Mouse (Mus musculus): ENCODE measurements around the gene Ifnz.
A peak's percentile ranks its signal among the peaks of the same experiment; 100 is the strongest.
"Not testable (repeated sequence)": the region's sequence is repeated elsewhere in the genome, so short reads cannot be mapped to it uniquely, and the experiment has no call there.

Ifnz gene

DNA sequence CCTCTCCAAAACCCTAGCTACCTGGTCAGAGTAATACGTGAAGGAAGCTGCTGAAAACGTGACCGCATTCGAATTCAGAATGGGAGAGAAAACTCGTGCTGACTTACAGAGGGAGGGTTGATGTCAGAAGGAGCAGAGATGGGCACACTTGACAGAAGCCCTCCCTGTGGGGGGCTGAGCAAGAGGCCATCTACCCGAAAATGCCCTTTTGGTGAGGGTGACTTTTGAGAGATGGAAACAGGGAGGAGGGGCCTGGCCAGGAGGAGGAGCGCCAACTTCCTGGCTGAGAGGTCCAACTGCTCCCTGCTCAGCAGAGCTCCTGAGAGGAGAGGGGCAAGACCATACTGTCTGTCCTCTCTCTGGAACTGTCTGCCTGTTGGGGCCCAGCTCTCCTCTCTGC is at the start of gene Ifnz:
Gene Ifnz, plus strand, starts transcription at position 301 of the 400 bp plus-strand sequence.
- DNase-seq (ENCODE audit: low spot score in 2 of 2), result not testable (repeated sequence)

DNA sequence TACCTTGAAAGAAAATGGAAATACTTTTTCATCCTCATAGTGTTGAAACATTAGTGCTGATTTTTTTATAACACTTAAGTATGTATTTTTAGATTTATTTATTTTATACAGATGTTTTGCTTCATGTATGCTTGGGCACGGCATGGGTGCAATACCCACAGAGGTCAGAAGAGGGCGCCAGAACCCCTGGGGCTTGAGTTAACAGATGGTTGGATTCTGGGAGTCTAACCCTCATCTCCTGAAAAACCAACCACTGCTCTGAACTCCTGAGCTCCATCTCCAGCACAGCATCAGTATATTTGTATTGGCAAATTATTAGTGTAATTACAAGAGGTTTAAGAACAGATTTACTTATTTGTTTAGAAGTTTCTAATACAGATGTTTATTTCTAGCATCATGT is 43.5 kb upstream of the Ifnz start:
- peak in 1 of 2 experiments; percentile 48 for DNase-seq (ENCODE audit: low spot score in 2 of 2)

DNA sequence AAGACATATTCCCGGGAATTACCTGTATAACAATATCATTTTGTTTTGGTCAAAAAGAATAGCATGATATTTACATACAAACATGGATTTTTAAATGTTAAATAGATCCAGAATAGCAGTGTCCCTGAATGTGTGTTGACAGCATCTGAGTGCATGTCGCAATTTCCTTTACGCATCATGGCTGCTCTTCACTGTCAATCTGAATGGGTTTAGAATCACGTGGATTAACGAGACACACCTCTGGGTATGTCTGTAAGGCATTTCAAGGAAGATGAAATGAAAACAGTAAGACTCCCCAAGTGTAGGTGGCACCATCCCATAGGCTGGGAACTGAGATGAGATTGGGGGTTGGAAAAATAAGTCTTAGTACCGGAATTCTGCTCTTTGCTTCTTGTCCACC is 42.9 kb upstream of the Ifnz start:
- no peak for DNase-seq (ENCODE audit: low spot score in 2 of 2)

DNA sequence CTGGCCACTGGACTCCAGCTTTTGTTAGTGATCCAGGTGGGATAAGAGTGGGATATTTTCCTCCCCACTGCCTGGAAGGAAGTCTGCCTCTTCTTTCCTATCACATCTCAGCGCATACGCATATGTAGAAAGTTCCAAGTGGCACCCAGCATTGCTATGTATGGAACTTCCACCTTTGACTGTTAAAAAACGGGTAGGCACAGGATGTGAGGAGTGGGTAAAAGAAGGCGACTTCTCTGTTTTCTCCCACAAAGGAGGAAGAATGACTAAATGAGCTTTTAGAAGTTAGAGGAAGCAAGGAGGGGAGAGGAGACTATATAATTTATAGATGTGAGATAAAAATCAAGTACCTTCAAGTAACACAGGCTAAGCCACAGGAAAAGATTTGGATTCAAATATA is 40.5 kb upstream of the Ifnz start:
- no peak for DNase-seq (ENCODE audit: low spot score in 2 of 2)

DNA sequence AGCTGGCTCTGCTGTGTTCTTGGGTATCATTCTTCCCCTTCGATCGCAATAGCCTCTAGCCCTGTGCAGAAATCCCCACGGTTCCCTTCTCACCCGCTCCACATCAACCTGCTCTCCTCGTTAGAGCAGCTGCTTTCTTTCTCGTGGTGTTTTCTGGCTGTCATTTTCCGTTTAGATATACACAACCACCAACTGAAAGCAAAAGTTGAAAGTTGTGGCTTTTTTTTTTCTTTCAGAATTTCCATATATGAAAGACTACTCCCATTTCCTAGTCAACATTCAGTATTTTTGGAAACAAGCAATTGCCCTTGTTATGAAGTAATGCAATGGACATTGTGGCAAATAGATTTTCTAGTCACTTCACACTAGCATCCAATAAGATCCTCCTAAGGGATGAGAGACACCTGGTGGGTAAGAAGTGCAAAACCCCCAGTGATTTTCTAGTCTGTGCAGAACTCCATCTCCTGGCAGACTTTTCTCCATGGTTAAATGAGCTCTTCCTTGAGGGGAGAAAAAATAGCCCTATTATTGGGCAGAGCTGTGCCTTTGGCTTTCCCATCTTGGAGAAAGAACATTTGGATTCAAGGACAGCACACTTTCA is 39.1 kb upstream of the Ifnz start:
- DNase-seq (ENCODE audit: low spot score in 2 of 2), result no peak

DNA sequence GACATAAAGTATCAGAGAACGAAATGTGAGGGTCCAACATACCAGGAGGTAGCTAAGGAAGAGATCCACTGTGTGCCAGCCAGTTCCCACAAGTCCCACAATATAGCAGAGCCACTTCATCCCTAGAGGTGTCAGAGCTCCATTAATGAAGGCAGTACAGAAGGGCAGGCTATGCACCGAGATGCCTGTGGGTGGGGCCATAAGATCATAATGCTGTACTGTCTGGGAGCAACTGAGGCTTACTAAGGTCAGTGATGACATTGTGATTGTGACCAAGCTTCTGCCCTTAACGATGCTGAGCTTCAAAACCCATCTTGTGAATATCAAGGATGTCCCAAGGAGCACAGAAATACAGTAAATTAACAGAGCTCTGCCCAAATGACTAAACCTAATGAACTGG is 37.7 kb upstream of the Ifnz start:
- DNase-seq (ENCODE audit: low spot score in 2 of 2), result no peak

DNA sequence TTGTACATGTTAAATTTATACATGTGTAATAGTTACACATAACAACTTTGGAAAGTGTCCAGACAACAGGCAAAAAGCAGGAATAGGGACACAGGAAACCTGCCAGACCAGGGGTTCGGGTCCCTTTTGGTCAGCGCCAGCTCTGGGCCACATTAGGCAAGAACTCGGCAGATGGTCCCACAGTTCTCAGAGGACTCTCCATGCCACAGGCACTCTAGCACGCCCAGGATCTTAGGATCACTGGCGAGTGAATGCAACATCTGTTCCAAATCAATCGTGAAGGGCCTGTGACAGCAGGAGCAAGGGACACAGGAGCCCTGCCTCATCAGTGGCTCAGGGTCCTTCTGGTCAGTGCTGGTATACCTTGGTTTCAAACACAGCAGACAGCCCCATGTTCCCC is 32.0 kb upstream of the Ifnz start:
- no peak for DNase-seq (ENCODE audit: low spot score in 2 of 2)

DNA sequence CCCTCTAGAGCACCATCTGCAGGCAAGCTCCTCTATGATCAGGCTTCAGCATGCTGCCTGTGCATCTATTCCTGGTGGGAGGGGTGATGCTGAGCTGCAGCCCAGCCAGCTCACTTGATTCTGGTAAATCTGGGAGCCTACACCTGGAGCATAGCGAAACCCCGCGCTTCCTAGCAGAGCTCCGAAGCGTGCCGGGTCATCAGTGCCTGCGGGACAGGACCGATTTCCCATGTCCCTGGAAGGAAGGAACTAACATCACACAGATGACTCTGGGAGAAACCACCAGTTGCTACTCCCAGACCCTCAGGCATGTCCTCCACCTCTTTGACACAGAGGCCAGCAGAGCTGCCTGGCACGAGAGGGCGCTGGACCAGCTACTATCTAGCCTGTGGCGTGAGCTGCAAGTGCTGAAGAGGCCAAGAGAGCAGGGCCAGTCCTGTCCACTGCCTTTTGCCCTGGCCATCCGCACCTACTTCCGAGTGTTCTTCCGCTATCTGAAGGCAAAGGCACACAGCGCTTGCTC is 27.1 kb upstream of the Ifnz start, which contains the start of gene Gm13271:
Gene Gm13271, plus strand, starts transcription at position 51 of the 523 bp plus-strand sequence.
- peak; percentile 72 to 82 for DNase-seq (ENCODE audit: low spot score in 2 of 2)

DNA sequence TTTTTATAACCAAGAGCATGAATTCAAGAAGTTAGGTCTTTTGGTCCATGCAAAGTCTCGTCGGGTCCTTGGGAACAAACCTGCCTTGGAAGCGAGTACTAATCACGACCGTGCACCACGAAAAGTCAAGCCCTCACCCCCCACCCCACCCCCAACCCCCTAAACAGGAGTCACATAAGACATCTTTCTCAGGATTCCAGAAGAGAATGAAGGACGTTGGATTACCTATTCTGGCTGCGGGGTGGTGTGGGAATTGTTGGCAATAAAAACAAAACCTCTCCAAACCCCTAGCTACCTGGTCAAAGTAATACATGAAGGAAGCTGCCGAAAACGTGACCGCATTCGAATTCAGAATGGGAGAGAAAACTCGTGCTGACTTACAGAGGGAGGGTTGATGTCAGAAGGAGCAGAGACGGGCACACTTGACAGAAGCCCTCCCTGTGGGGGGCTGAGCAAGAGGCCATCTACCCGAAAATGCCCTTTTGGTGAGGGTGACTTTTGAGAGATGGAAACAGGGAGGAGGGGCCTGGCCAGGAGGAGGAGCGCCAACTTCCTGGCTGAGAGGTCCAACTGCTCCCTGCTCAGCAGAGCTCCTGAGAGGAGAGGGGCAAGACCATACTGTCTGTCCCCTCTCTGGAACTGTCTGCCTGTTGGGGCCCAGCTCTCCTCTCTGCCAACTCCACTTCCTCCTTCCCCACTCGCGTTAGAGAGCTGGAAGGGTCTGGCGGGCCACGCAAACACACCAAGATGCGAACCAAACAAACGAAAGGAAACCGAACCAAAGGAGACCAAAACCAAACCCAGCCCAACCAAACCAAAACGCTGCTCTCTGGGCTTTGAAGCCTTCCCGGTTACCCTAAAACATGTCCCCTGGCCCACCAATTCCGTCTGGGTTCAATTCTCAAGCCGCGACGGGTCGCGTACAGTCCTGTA is 25.1 kb upstream of the Ifnz start:
- DNase-seq (ENCODE audit: low spot score in 2 of 2), result peak in 1 of 2 experiments; percentile 6

DNA sequence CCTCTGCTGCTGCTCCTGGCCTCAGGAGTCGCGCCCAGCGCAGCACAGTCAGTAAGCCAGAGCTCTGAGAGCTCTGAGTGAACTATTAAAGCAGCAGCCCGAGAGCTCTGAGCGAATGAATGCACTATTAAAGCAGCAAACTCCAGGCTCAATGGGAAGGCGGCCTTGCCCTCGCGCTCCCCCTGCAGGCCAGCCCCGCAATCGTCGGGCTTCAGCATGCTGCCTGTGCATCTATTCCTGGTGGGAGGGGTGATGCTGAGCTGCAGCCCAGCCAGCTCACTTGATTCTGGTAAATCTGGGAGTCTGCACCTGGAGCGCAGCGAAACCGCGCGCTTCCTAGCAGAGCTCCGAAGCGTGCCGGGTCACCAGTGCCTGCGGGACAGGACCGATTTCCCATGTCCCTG is 24.3 kb upstream of the Ifnz start:
- peak; percentile 91 to 95 for DNase-seq (ENCODE audit: low spot score in 2 of 2)

DNA sequence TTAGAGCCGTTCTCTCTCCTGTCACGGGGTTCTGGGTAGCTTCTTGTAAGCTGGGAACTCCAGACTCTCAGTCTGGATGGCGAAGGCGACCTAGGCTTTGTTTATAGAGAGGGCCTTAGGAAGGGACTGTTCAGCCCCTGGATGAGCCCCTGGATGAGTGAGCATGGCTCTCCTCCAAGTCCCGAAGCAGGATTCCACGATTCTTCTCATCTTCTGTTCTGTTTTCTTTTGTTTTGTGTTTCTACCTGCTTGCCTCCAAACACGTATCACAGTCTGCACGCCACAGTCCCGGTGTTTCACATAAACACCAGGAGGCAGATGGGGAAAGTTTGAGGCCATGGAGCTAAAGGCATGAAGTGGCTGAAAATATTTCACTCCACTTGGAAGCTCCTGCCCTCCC is 23.2 kb upstream of the Ifnz start:
- not testable (repeated sequence) for DNase-seq (ENCODE audit: low spot score in 2 of 2)

DNA sequence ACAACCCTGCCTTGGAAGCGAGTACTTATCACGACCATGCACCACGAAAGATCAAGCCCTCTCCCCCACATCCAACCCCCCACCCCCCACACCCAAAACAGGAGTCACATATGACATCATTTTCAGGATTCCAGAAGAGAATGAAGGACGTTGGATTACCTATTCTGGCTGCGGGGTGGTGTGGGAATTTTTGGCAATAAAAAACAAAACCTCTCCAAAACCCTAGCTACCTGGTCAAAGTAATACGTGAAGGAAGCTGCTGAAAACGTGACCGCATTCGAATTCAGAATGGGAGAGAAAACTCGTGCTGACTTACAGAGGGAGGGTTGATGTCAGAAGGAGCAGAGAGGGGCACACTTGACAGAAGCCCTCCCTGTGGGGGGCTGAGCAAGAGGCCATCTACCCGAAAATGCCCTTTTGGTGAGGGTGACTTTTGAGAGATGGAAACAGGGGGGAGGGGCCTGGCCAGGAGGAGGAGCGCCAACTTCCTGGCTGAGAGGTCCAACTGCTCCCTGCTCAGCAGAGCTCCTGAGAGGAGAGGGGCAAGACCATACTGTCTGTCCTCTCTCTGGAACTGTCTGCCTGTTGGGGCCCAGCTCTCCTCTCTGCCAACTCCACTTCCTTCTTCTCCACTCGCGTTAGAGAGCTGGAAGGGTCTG is 22.2 kb upstream of the Ifnz start, which contains the start of gene Gm13283:
Gene Gm13283, plus strand, starts transcription at position 510 of the 659 bp plus-strand sequence.
- peak; percentile 19 to 31 for DNase-seq (ENCODE audit: low spot score in 2 of 2)

DNA sequence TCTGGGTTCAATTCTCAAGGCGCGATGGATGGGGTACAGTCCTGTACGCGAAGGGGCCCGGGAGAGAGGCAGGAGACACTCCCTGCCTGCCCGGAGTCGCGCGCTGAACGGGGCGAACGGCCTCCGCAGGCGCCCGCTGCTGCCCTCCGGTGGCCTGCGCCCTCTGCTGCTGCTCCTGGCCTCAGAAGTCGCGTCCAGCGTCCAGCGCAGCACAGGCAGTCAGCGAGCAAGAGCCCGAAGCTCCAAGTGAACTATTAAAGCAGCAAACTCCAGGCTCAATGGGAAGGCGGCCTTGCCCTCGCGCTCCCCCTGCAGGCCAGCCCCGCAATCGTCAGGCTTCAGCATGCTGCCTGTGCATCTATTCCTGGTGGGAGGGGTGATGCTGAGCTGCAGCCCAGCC is 21.5 kb upstream of the Ifnz start:
- peak; percentile 32 to 47 for DNase-seq (ENCODE audit: low spot score in 2 of 2)

DNA sequence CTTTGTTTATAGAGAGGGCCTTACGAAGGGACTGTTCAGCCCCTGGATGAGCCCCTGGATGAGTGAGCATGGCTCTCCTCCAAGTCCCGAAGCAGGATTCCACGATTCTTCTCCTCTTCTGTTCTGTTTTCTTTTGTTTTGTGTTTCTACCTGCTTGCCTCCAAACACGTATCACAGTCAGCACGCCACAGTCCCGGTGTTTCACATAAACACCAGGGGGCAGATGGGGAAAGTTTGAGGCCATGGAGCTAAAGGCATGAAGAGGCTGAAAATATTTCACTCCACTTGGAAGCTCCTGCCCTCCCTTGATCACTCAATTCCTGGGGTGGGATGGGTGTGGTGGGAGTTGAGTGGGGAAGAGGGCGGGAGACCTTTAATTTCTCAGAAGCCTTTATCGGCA is 20.2 kb upstream of the Ifnz start:
- peak; percentile 76 to 78 for DNase-seq (ENCODE audit: low spot score in 2 of 2)

DNA sequence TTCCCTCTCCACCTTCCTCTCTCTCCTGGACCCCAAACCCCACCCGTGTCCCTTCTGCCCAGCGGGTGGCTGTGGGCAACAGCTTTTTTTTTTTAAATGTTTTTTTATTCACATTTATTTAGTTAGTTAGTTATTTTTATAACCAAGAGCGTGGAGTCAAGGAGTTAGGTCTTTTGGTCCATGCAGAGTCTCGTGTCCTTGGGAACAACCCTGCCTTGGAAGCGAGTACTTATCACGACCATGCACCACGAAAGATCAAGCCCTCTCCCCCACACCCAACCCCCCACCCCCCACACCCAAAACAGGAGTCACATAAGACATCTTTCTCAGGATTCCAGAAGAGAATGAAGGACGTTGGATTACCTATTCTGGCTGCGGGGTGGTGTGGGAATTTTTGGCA is 19.6 kb upstream of the Ifnz start:
- peak in 1 of 2 experiments; percentile 13 for DNase-seq (ENCODE audit: low spot score in 2 of 2)

DNA sequence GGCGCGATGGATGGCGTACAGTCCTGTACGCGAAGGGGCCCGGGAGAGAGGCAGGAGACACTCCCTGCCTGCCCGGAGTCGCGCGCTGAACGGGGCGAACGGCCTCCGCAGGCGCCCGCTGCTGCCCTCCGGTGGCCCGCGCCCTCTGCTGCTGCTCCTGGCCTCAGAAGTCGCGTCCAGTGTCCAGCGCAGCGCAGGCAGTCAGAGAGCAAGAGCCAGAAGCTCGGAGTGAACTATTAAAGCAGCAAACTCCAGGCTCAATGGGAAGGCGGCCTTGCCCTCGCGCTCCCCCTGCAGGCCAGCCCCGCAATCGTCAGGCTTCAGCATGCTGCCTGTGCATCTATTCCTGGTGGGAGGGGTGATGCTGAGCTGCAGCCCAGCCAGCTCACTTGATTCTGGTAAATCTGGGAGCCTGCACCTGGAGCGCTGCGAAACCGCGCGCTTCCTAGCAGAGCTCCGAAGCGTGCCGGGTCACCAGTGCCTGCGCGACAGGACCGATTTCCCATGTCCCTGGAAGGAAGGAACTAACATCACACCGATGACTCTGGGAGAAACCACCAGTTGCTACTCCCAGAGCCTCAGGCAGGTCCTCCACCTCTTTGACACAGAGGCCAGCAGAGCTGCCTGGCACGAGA is 18.4 kb upstream of the Ifnz start:
- DNase-seq (ENCODE audit: low spot score in 2 of 2), result peak; percentile 14 to 16

DNA sequence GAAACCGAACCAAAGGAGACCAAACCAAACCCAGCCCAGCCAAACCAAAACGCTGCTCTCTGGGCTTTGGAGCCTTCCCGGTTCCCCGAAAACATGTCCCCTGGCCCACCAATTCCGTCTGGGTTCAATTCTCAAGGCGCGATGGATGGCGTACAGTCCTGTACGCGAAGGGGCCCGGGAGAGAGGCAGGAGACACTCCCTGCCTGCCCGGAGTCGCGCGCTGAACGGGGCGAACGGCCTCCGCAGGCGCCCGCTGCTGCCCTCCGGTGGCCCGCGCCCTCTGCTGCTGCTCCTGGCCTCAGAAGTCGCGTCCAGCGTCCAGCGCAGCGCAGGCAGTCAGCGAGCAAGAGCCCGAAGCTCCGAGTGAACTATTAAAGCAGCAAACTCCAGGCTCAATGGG is 8.4 kb upstream of the Ifnz start, which contains the start of gene Gm13290:
Gene Gm13290, plus strand, starts transcription at position 301 of the 400 bp plus-strand sequence.
- not testable (repeated sequence) for DNase-seq (ENCODE audit: low spot score in 2 of 2)

DNA sequence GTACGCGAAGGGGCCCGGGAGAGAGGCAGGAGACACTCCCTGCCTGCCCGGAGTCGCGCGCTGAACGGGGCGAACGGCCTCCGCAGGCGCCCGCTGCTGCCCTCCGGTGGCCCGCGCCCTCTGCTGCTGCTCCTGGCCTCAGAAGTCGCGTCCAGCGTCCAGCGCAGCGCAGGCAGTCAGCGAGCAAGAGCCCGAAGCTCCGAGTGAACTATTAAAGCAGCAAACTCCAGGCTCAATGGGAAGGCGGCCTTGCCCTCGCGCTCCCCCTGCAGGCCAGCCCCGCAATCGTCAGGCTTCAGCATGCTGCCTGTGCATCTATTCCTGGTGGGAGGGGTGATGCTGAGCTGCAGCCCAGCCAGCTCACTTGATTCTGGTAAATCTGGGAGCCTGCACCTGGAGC is 5.3 kb upstream of the Ifnz start, which contains the start of gene Gm13289:
Gene Gm13289, plus strand, starts transcription at position 301 of the 400 bp plus-strand sequence.
- not testable (repeated sequence) for DNase-seq (ENCODE audit: low spot score in 2 of 2)

DNA sequence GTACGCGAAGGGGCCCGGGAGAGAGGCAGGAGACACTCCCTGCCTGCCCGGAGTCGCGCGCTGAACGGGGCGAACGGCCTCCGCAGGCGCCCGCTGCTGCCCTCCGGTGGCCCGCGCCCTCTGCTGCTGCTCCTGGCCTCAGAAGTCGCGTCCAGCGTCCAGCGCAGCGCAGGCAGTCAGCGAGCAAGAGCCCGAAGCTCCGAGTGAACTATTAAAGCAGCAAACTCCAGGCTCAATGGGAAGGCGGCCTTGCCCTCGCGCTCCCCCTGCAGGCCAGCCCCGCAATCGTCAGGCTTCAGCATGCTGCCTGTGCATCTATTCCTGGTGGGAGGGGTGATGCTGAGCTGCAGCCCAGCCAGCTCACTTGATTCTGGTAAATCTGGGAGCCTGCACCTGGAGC is 2.4 kb upstream of the Ifnz start, which contains the start of gene Gm13272:
Gene Gm13272, plus strand, starts transcription at position 301 of the 400 bp plus-strand sequence.
- DNase-seq (ENCODE audit: low spot score in 2 of 2), result not testable (repeated sequence)

DNA sequence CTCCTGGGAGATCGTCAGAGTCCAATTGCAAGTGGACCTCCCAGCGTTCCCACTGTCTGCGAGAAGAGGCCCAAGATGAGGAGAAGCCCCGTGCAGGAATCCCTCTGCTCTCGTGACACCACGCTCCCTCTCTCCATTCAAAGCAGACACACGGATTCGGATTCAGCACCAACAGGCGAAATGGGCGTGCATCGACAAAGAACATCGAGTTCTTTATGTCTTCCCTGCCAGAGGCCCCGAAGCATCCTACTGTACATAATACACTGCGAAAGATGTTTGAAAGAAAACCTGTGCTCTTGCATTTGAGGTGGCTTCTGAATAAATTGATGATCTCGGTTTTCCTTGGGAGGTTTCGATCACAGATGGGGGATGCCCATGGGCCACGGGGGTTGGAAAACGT is 1.6 kb upstream of the Ifnz start:
- not testable (repeated sequence) for DNase-seq (ENCODE audit: low spot score in 2 of 2)

DNA sequence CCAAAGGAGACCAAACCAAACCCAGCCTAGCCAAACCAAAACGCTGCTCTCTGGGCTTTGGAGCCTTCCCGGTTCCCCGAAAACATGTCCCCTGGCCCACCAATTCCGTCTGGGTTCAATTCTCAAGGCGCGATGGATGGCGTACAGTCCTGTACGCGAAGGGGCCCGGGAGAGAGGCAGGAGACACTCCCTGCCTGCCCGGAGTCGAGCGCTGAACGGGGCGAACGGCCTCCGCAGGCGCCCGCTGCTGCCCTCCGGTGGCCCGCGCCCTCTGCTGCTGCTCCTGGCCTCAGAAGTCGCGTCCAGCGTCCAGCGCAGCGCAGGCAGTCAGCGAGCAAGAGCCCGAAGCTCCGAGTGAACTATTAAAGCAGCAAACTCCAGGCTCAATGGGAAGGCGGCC is 404 bp downstream of the Ifnz start:
- DNase-seq (ENCODE audit: low spot score in 2 of 2), result not testable (repeated sequence)

Data from frontal cortex, postnatal 14 days (tissue).